Mouse (Mus musculus) embryonic facial prominence, embryonic 11.5 days (tissue): Measurements from ENCODE around the gene Pla2g4b. TPM values are rescaled to one million over a fixed set of nuclear protein-coding genes. Genes with fewer than 3 reads are reported as not detected.
A peak's percentile ranks its signal among the peaks of the same experiment; 100 is the strongest.

Experiments
- ATAC-seq: fragments of 200-750 bp; cut with Nextera tagmentation; replicated peaks from 2 replicates; pipeline ENCODE4 v1.8.0; 2017; ENCODE audit warnings: low read depth; ENCODE audit not compliant: insufficient number of reproducible peaks, low FRiP score, low TSS enrichment
- DNase-seq: peaks from one replicate; pipeline ENCODE4 v3.0.0-alpha.2; 2015; ENCODE audit warnings: low spot score
- H3K27ac ChIP-seq: fragments of 300-500 bp; sonication (generic); replicated peaks from 2 replicates; pipeline ENCODE4 v1.5.1; 2014; ENCODE audit warnings: mild to moderate bottlenecking, low read depth, low read length, control low read depth
- H3K27me3 ChIP-seq: fragments of 300-500 bp; sonication (generic); 2 replicates; pipeline ENCODE4 v1.6.1; 2014; ENCODE audit warnings: mild to moderate bottlenecking, low read length, moderate library complexity, mixed read lengths; ENCODE audit not compliant: control insufficient read depth, insufficient read depth
- H3K36me3 ChIP-seq: fragments of 300-500 bp; sonication (generic); replicated peaks from 2 replicates; pipeline ENCODE4 v1.6.1; 2014; ENCODE audit warnings: low read depth, mild to moderate bottlenecking, low read length, moderate library complexity, mixed read lengths; ENCODE audit not compliant: control insufficient read depth, insufficient read depth
- H3K4me1 ChIP-seq: fragments of 300-500 bp; sonication (generic); 2 replicates; pipeline ENCODE4 v1.6.1; 2014; ENCODE audit warnings: low read length, mixed read lengths; ENCODE audit not compliant: control insufficient read depth, insufficient read depth
- H3K4me2 ChIP-seq: fragments of 300-500 bp; sonication (generic); 2 replicates; pipeline ENCODE4 v1.6.1; 2014; ENCODE audit warnings: low read depth, mild to moderate bottlenecking, control low read depth, low read length, moderate library complexity
- H3K4me3 ChIP-seq: fragments of 300-500 bp; sonication (generic); 2 replicates; pipeline ENCODE4 v1.5.1; 2014; ENCODE audit warnings: low read depth, low read length, control low read depth
- H3K9ac ChIP-seq: fragments of 300-500 bp; sonication (generic); replicated peaks from 2 replicates; pipeline ENCODE4 v1.6.1; 2014; ENCODE audit warnings: mild to moderate bottlenecking, control low read depth, low read length
- H3K9me3 ChIP-seq: fragments of 300-500 bp; sonication (generic); replicated peaks from 2 replicates; pipeline ENCODE4 v1.6.1; 2016; ENCODE audit warnings: mild to moderate bottlenecking, low read length, inconsistent platforms, mixed read lengths; ENCODE audit not compliant: control insufficient read depth
- WGBS: fragments of 180-500 bp; shearing (Covaris S2); extraction: QIAGEN DNeasy Blood & Tissue Kit; methylation state at CpG from one replicate; pipeline ENCODE4 v1.1.7; 2014; 5-methylcytosine and 5-hydroxymethylcytosine counted together
- polyA plus RNA-seq: library from polyadenylated mRNA; unstranded; fragments of >200 nt; fragmentation: Nextera tagmentation; extraction: Ambion mirVana; gene quantifications from 2 replicates; pipeline ENCODE4 v1.2.1, GENCODE M21; 2014

The Pla2g4b gene
- polyA plus RNA-seq, 1 experiment from 2014 or later, result 0.88 TPM

GRCm38 (mm10) chr2:119994839-119995238, 38.4 kb upstream of the Pla2g4b start:
- WGBS, result 89% methylated on average over 6 of the region's 6 CpGs
- H3K27me3 ChIP-seq, result no peaks in the 10 kb centered on the region
- no peak for ATAC-seq
- peak overlapping the region; percentile 52 for H3K27ac ChIP-seq
- H3K9me3 ChIP-seq, result no peaks in the 10 kb centered on the region
- H3K4me1 ChIP-seq, result no peaks in the 10 kb centered on the region
- 0 out of 2 replicates have a peak overlapping the region, but pooled peaks have one; percentile 9 for H3K9ac ChIP-seq
- no peak overlapping the region for H3K4me3 ChIP-seq
- H3K4me2 ChIP-seq, result no peak overlapping the region
- DNase-seq, result no peak
- no peaks in the 10 kb centered on the region for H3K36me3 ChIP-seq

- Histone ChIP-seq H3K27ac (peak overlapping the region; percentile 52), H3K4me3 (no peak overlapping the region), H3K4me2 (no peak overlapping the region), H3K9ac (no peak overlapping the region), H3K4me1 (no peaks in the 10 kb centered on the region), H3K9me3 (no peaks in the 10 kb centered on the region), H3K36me3 (no peaks in the 10 kb centered on the region), H3K27me3 (no peaks in the 10 kb centered on the region)
- WGBS, result 44% methylated on average over 9 of the region's 9 CpGs
- DNase-seq (peak; percentile 83), ATAC-seq (0 out of 2 replicates have a peak, but pooled peaks have one; percentile 58)
Measured at GRCm38 (mm10) chr2:119995391-119996281, 37.6 kb upstream of the Pla2g4b start.

- H3K4me1 ChIP-seq, result no peaks in the 10 kb centered on the region
- H3K9me3 ChIP-seq, result no peaks in the 10 kb centered on the region
- H3K27me3 ChIP-seq, result no peaks in the 10 kb centered on the region
- H3K9ac ChIP-seq, result no peak overlapping the region
- WGBS, result 82% methylated on average over 4 of the region's 4 CpGs
- H3K36me3 ChIP-seq, result no peaks in the 10 kb centered on the region
- ATAC-seq, result no peak
- DNase-seq, result no peak
- H3K4me3 ChIP-seq, result no peak overlapping the region
- no peak overlapping the region for H3K27ac ChIP-seq
- no peak overlapping the region for H3K4me2 ChIP-seq
Measured at GRCm38 (mm10) chr2:119997354-119997753, 35.9 kb upstream of the Pla2g4b start.

- no peak overlapping the region for H3K27ac ChIP-seq
- no peaks in the 10 kb centered on the region for H3K4me1 ChIP-seq
- no peak overlapping the region for H3K9ac ChIP-seq
- H3K4me3 ChIP-seq, result no peak overlapping the region
- H3K4me2 ChIP-seq, result no peak overlapping the region
- DNase-seq (no peak), ATAC-seq (no peak)
- no peaks in the 10 kb centered on the region for H3K27me3 ChIP-seq
- 92% methylated on average over 2 of the region's 2 CpGs for whole genome bisulfite sequencing
- no peaks in the 10 kb centered on the region for H3K9me3 ChIP-seq
- no peaks in the 10 kb centered on the region for H3K36me3 ChIP-seq
Measured at GRCm38 (mm10) chr2:119999731-120000130, 33.5 kb upstream of the Pla2g4b start.

- no peaks in the 10 kb centered on the region for H3K36me3 ChIP-seq
- H3K27ac ChIP-seq, result no peak overlapping the region
- no peaks in the 10 kb centered on the region for H3K9me3 ChIP-seq
- H3K9ac ChIP-seq, result no peak overlapping the region
- DNase-seq (peak; percentile 25), ATAC-seq (peak; percentile 46; the same call in 1 of the 2 replicates)
- 57% methylated on average over 3 of the region's 3 CpGs for WGBS
- no peaks in the 10 kb centered on the region for H3K4me1 ChIP-seq
- H3K4me2 ChIP-seq, result no peak overlapping the region
- H3K27me3 ChIP-seq, result no peaks in the 10 kb centered on the region
- no peak overlapping the region for H3K4me3 ChIP-seq
Measured at GRCm38 (mm10) chr2:120000882-120001584, 32.2 kb upstream of the Pla2g4b start.

GRCm38 (mm10) chr2:120001956-120002355, 31.3 kb upstream of the Pla2g4b start:
- ATAC-seq, result no peak
- H3K27ac ChIP-seq, result no peak overlapping the region
- WGBS, result 76% methylated on average over 4 of the region's 4 CpGs

GRCm38 (mm10) chr2:120003970-120004369, 29.2 kb upstream of the Pla2g4b start:
- H3K27me3 ChIP-seq, result no peaks in the 10 kb centered on the region
- H3K9me3 ChIP-seq, result no peaks in the 10 kb centered on the region
- DNase-seq, result no peak
- H3K27ac ChIP-seq, result no peak overlapping the region
- no peaks in the 10 kb centered on the region for H3K4me1 ChIP-seq
- H3K4me3 ChIP-seq, result no peak overlapping the region
- no peak for ATAC-seq
- WGBS, result 78% methylated on average over 2 of the region's 2 CpGs
- no peak overlapping the region for H3K9ac ChIP-seq
- no peaks in the 10 kb centered on the region for H3K36me3 ChIP-seq
- no peak overlapping the region for H3K4me2 ChIP-seq

More at GRCm38 (mm10) chr2:120001956-120002355, 31.3 kb upstream of the Pla2g4b start:
- Histone ChIP-seq H3K36me3 (no peaks in the 10 kb centered on the region), H3K9me3 (no peaks in the 10 kb centered on the region), H3K4me1 (no peaks in the 10 kb centered on the region), H3K4me3 (no peak overlapping the region), H3K9ac (no peak overlapping the region), H3K27me3 (no peaks in the 10 kb centered on the region), H3K4me2 (no peak overlapping the region)
- no peak for DNase-seq

- H3K4me1 ChIP-seq, result no peaks in the 10 kb centered on the region
- DNase-seq, result no peak
- no peaks in the 10 kb centered on the region for H3K36me3 ChIP-seq
- no peak overlapping the region for H3K4me3 ChIP-seq
- H3K9me3 ChIP-seq, result no peaks in the 10 kb centered on the region
- H3K27ac ChIP-seq, result no peak overlapping the region
- H3K4me2 ChIP-seq, result no peak overlapping the region
- no peak overlapping the region for H3K9ac ChIP-seq
- WGBS, result 92% methylated on average over 7 of the region's 7 CpGs
- H3K27me3 ChIP-seq, result no peaks in the 10 kb centered on the region
- ATAC-seq, result no peak
Measured at GRCm38 (mm10) chr2:120006696-120007095, 26.5 kb upstream of the Pla2g4b start.
